Mouse (Mus musculus): ENCODE measurements at regions not wholly inside any gene's neighbourhood (a gene's known extent, or its start where the extent isn't known, plus 50 kb on each side); places are given as distances from the start of the nearest gene placed in this dataset.

DNA sequence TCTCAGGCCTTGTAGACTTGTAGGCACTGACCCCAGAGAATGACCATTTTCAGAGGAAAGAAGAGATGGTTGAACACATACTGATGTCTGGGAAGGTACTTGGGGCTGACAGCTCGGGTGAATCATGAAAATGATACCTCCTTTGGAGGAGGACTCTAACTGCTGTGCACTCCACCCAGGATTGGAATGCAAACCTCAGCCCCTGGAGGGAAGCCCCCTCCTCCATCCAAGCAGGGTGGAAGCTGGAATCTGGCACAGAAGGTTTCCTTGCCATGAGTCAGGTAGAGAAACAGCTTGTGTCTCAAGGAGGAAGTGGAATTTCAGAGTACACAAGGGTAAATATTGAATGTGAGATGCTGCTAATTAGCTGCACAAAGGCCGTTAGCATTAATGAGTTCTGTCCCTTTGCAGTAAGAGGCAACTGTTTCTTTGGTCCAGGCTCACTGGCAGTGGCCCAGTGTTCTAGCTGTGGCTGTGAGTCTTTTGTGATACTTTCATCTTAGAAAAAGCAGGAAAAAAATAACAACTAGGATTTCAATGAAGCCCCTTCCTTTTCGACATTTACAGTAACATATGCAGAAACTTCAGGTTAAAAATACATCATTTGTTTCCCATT, 129.4 kb upstream of the Ncam1 start:
- Histone ChIP-seq H3K9ac (replicated peaks; ENCODE audit: low read length) (no peak overlapping the region), H3K4me1 (ENCODE audit: control insufficient read depth, insufficient read depth, low read length) (0 out of 2 replicates have a peak, but pooled peaks cover 2% of the 10 kb centered on the region), H3K9me3 (ENCODE audit: control insufficient read depth, low read length) (no peaks in the 10 kb centered on the region), H3K4me2 (ENCODE audit: low read length) (no peak overlapping the region), H3K4me3 (replicated peaks; ENCODE audit: low read depth, low read length) (no peak overlapping the region), H3K36me3 (ENCODE audit: control insufficient read depth, insufficient read depth, low read length) (no peaks in the 10 kb centered on the region), H3K27me3 (ENCODE audit: control insufficient read depth, insufficient read depth, low read length) (no peaks in the 10 kb centered on the region), H3K27ac (replicated peaks; ENCODE audit: low read depth, low read length) (no peak overlapping the region; the same call in 1 of the 2 replicates)
- DNase-seq, result no peak
- no peak for ATAC-seq (ENCODE audit: low FRiP score, low TSS enrichment)
- 71% methylated on average over 3 of the region's 3 CpGs for whole genome bisulfite sequencing

- Histone ChIP-seq H3K4me1 (ENCODE audit: control insufficient read depth, insufficient read depth, low read length) (peaks cover 2% of the 10 kb centered on the region; the same call in 1 of the 2 replicates), H3K9me3 (ENCODE audit: control insufficient read depth, low read length) (no peaks in the 10 kb centered on the region), H3K4me2 (ENCODE audit: low read length) (no peak overlapping the region), H3K36me3 (ENCODE audit: control insufficient read depth, insufficient read depth, low read length) (no peaks in the 10 kb centered on the region), H3K9ac (replicated peaks; ENCODE audit: low read length) (no peak overlapping the region), H3K4me3 (replicated peaks; ENCODE audit: low read depth, low read length) (no peak overlapping the region), H3K27ac (replicated peaks; ENCODE audit: low read depth, low read length) (no peak overlapping the region), H3K27me3 (ENCODE audit: control insufficient read depth, insufficient read depth, low read length) (no peaks in the 10 kb centered on the region)
- WGBS, result 71% methylated on average over 1 of the region's 1 CpGs
- no peak for ATAC-seq (ENCODE audit: low FRiP score, low TSS enrichment)
- no peak for DNase-seq
Observed at GRCm38 (mm10) chr9:49927281-49927680, 128.6 kb upstream of the Ncam1 start.

DNA sequence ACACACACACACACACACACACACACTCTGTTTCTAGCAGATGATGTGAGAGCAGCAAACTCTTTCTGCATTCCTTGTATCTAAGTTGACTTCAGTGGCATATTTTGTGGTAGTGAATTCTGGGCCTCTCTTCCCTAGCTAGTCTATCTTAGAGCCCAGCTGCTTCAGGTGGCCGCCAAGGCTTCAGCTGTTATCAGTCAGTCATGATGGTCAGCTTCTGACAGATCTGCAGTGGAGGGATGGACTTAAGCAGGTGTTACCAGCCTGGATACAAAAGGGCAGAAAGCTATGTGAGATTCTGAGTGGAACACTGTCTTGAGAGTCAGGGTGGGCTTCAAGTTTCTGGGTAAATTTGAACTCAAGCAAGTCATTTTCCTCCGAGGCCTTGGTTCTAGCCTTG, 127.1 kb upstream of the Ncam1 start:
- DNase-seq (no peak), ATAC-seq (ENCODE audit: low FRiP score, low TSS enrichment) (no peak)
- WGBS, result 95% methylated on average over 2 of the region's 2 CpGs
- H3K4me3 ChIP-seq (replicated peaks; ENCODE audit: low read depth, low read length), result no peak overlapping the region
- no peak overlapping the region for H3K9ac ChIP-seq (replicated peaks; ENCODE audit: low read length)
- no peaks in the 10 kb centered on the region for H3K27me3 ChIP-seq (ENCODE audit: control insufficient read depth, insufficient read depth, low read length)
- peaks cover 2% of the 10 kb centered on the region; the same call in 1 of the 2 replicates for H3K4me1 ChIP-seq (ENCODE audit: control insufficient read depth, insufficient read depth, low read length)
- H3K9me3 ChIP-seq (ENCODE audit: control insufficient read depth, low read length), result no peaks in the 10 kb centered on the region
- H3K4me2 ChIP-seq (ENCODE audit: low read length), result no peak overlapping the region
- H3K36me3 ChIP-seq (ENCODE audit: control insufficient read depth, insufficient read depth, low read length), result no peaks in the 10 kb centered on the region
- no peak overlapping the region for H3K27ac ChIP-seq (replicated peaks; ENCODE audit: low read depth, low read length)

DNA sequence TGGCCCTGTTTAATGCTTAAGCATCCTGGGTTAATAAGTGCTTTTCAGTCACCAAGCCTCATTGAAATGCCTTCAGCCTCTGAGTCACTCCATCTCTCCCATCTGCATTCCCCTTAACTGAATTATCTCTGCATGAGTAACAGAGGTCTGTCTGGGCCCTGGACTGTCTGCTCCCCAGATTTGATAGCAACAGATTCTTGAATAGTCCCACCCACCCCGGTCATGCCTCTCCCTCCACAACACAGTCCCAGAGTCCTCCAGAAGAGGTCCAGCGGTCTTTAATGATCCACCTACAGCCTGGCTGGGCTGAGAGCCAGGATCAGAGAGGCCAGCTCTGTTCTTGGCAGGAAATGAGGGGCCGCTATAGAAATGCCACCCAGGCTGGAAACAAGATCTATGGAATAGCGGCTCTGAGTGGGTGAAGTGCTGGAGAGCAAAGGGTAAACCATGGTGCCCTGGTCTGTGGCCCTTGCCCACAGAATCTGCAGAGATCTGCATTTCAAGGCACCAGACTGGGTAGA, 125.3 kb upstream of the Ncam1 start:
- Histone ChIP-seq H3K4me2 (ENCODE audit: low read length) (no peak overlapping the region), H3K9me3 (ENCODE audit: control insufficient read depth, low read length) (no peaks in the 10 kb centered on the region), H3K4me3 (replicated peaks; ENCODE audit: low read depth, low read length) (no peak overlapping the region), H3K27ac (replicated peaks; ENCODE audit: low read depth, low read length) (no peak overlapping the region), H3K9ac (replicated peaks; ENCODE audit: low read length) (no peak overlapping the region), H3K4me1 (ENCODE audit: control insufficient read depth, insufficient read depth, low read length) (peaks cover 2% of the 10 kb centered on the region; the same call in 1 of the 2 replicates), H3K27me3 (ENCODE audit: control insufficient read depth, insufficient read depth, low read length) (no peaks in the 10 kb centered on the region), H3K36me3 (ENCODE audit: control insufficient read depth, insufficient read depth, low read length) (no peaks in the 10 kb centered on the region)
- DNase-seq (peak; percentile 47), ATAC-seq (ENCODE audit: low FRiP score, low TSS enrichment) (no peak)
- 74% methylated on average over 4 of the region's 4 CpGs for WGBS

DNA sequence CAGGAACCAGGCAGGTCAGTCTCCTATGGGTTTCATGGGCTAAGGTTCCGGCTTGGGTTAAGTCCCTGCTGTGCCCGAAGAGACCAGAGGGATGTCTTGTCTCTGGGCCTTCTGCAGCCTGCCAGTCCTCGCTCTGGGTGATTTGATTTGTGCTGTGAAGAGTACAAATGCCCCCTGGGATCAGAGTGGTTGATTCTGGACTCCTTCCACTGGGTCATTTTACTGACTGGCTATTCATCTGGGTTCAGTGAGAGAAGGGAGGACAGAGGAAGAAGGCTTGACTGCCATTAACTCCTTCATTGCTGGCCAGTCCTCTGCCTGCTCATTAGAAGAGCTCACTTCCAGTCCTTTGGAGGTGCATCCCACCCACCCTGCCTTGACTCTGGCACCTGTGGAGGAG, 124.0 kb upstream of the Ncam1 start:
- ATAC-seq (ENCODE audit: low FRiP score, low TSS enrichment), result no peak
- no peak overlapping the region for H3K4me2 ChIP-seq (ENCODE audit: low read length)
- H3K36me3 ChIP-seq (ENCODE audit: control insufficient read depth, insufficient read depth, low read length), result no peaks in the 10 kb centered on the region

GRCm38 (mm10) chr9:49922162-49922561, 123.4 kb upstream of the Ncam1 start:
- WGBS, result 24% methylated on average over 2 of the region's 2 CpGs
- Histone ChIP-seq H3K9me3 (ENCODE audit: control insufficient read depth, low read length) (no peaks in the 10 kb centered on the region), H3K4me3 (replicated peaks; ENCODE audit: low read depth, low read length) (no peak overlapping the region), H3K4me1 (ENCODE audit: control insufficient read depth, insufficient read depth, low read length) (no peaks in the 10 kb centered on the region; the same call in 1 of the 2 replicates), H3K36me3 (ENCODE audit: control insufficient read depth, insufficient read depth, low read length) (no peaks in the 10 kb centered on the region), H3K27me3 (ENCODE audit: control insufficient read depth, insufficient read depth, low read length) (no peaks in the 10 kb centered on the region), H3K27ac (replicated peaks; ENCODE audit: low read depth, low read length) (no peak overlapping the region), H3K4me2 (ENCODE audit: low read length) (no peak overlapping the region), H3K9ac (replicated peaks; ENCODE audit: low read length) (no peak overlapping the region)
- no peak for ATAC-seq (ENCODE audit: low FRiP score, low TSS enrichment)
- no peak for DNase-seq

More for the DNA sequence above, 124.0 kb upstream of the Ncam1 start:
- H3K27me3 ChIP-seq (ENCODE audit: control insufficient read depth, insufficient read depth, low read length), result no peaks in the 10 kb centered on the region
- no peak for DNase-seq
- no peak overlapping the region for H3K9ac ChIP-seq (replicated peaks; ENCODE audit: low read length)
- WGBS, result 49% methylated on average over 3 of the region's 3 CpGs
- H3K9me3 ChIP-seq (ENCODE audit: control insufficient read depth, low read length), result no peaks in the 10 kb centered on the region
- H3K4me1 ChIP-seq (ENCODE audit: control insufficient read depth, insufficient read depth, low read length), result no peaks in the 10 kb centered on the region; the same call in 1 of the 2 replicates
- no peak overlapping the region for H3K4me3 ChIP-seq (replicated peaks; ENCODE audit: low read depth, low read length)
- no peak overlapping the region for H3K27ac ChIP-seq (replicated peaks; ENCODE audit: low read depth, low read length)

DNA sequence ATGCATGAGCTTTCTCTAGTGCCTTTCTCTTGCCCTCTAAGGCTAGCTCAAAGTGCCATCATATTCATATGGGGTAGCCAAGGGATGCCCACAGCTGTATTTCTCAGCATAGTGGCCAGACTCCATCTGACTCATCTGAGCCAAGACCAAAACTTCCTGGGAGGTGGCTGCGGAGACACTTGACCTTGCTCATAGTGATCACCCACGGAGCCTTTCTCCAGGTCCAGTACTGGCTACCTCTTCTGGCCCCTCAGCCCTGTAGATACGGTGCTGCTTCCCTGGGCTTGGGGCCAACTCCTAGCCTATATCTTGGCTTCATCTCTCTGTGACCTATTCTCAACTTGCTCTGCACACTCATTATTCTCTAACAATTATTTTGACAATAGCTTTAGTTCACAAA, 122.6 kb upstream of the Ncam1 start:
- no peak for ATAC-seq (ENCODE audit: low FRiP score, low TSS enrichment)
- no peak for DNase-seq
- Histone ChIP-seq H3K4me2 (ENCODE audit: low read length) (no peak overlapping the region), H3K4me1 (ENCODE audit: control insufficient read depth, insufficient read depth, low read length) (no peaks in the 10 kb centered on the region; the same call in 1 of the 2 replicates), H3K9me3 (ENCODE audit: control insufficient read depth, low read length) (no peaks in the 10 kb centered on the region), H3K27me3 (ENCODE audit: control insufficient read depth, insufficient read depth, low read length) (no peaks in the 10 kb centered on the region), H3K4me3 (replicated peaks; ENCODE audit: low read depth, low read length) (no peak overlapping the region), H3K36me3 (ENCODE audit: control insufficient read depth, insufficient read depth, low read length) (no peaks in the 10 kb centered on the region), H3K27ac (replicated peaks; ENCODE audit: low read depth, low read length) (no peak overlapping the region), H3K9ac (replicated peaks; ENCODE audit: low read length) (no peak overlapping the region)
- 89% methylated on average over 3 of the region's 3 CpGs for WGBS

DNA sequence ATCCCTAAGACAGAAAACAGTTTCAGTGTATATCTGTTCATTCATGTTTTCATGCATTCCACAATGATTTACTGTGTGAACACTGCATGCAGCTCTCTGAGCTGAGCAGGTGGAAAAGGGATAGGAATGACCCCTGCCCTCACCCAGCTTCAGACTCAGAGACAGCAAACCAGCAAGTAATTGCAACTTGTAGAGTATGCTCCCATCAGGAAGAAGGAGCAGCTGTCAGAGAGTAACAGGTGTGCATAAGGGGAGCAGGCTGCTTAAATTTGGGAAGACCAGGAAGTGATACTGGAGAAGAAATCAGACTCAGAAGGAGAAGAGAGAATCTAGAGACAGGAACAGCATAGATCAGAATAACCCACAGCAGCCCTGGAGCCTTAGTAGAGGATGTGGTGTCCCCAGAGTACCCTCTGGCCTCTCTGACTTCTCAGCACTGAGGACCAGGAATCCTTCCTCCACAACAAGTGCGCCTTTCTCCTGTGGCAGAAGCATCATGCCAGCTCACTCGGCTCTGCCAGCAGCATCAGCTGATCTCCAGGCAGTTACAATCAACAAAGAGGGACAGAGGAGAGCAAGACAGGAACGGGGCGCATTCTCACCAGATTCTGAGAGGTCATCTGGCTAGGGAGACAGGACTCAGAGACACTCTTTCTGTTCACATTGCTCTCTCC, 116.5 kb upstream of the Ncam1 start:
- Histone ChIP-seq H3K4me3 (replicated peaks; ENCODE audit: low read depth, low read length) (no peak overlapping the region), H3K27me3 (ENCODE audit: control insufficient read depth, insufficient read depth, low read length) (no peaks in the 10 kb centered on the region), H3K4me1 (ENCODE audit: control insufficient read depth, insufficient read depth, low read length) (no peaks in the 10 kb centered on the region), H3K4me2 (ENCODE audit: low read length) (no peak overlapping the region), H3K9ac (replicated peaks; ENCODE audit: low read length) (no peak overlapping the region), H3K27ac (replicated peaks; ENCODE audit: low read depth, low read length) (no peak overlapping the region), H3K36me3 (ENCODE audit: control insufficient read depth, insufficient read depth, low read length) (no peaks in the 10 kb centered on the region), H3K9me3 (ENCODE audit: control insufficient read depth, low read length) (no peaks in the 10 kb centered on the region)
- whole genome bisulfite sequencing, result 78% methylated on average over 4 of the region's 4 CpGs
- no peak for ATAC-seq (ENCODE audit: low FRiP score, low TSS enrichment)
- DNase-seq, result no peak

DNA sequence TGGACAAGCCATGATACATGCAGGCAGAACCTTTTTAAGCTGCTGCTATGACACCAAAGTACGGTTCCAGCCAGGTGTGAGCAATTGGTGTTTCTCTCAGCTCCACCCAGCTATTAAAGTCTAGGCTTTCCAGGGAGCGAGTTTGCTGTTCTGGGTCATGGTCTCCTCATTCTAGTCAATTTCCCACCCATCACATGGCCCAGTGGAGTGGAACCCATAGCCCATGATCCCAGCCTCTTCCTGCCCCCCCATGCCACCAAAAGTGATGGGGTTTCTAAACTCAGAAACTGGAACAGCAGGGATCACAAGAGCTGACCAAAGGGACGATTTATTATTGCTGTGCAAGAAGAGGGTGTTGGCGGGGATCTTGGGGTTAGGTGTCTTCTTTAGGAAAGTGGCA, 115.0 kb upstream of the Ncam1 start:
- 84% methylated on average over 4 of the region's 4 CpGs for WGBS
- no peaks in the 10 kb centered on the region for H3K4me1 ChIP-seq (ENCODE audit: control insufficient read depth, insufficient read depth, low read length)
- no peak overlapping the region for H3K4me3 ChIP-seq (replicated peaks; ENCODE audit: low read depth, low read length)
- H3K9me3 ChIP-seq (ENCODE audit: control insufficient read depth, low read length), result no peaks in the 10 kb centered on the region
- DNase-seq (no peak), ATAC-seq (ENCODE audit: low FRiP score, low TSS enrichment) (no peak)
- no peaks in the 10 kb centered on the region for H3K36me3 ChIP-seq (ENCODE audit: control insufficient read depth, insufficient read depth, low read length)
- H3K27me3 ChIP-seq (ENCODE audit: control insufficient read depth, insufficient read depth, low read length), result no peaks in the 10 kb centered on the region
- no peak overlapping the region for H3K9ac ChIP-seq (replicated peaks; ENCODE audit: low read length)
- no peak overlapping the region for H3K4me2 ChIP-seq (ENCODE audit: low read length)
- H3K27ac ChIP-seq (replicated peaks; ENCODE audit: low read depth, low read length), result no peak overlapping the region
